Mouse (Mus musculus) E14TG2a.4 (cell line): ENCODE results near the gene Hist1h3i.
"Not testable (repeated sequence)": the region's sequence is repeated elsewhere in the genome, so short reads cannot be mapped to it uniquely, and the experiment has no call there.

Source experiments
- CTCF ChIP-seq: conservative IDR thresholded peaks from 2 replicates; pipeline ENCODE4 v1.5.1; 2014; ENCODE audit warnings: low read length
- NANOG ChIP-seq: IDR thresholded peaks from 2 replicates; pipeline ENCODE4 v1.6.1; 2014; ENCODE audit warnings: borderline replicate concordance, low read length, mixed read lengths
- POU5F1 ChIP-seq: IDR thresholded peaks from 2 replicates; pipeline ENCODE4 v1.6.1; 2014; ENCODE audit warnings: low read length, borderline replicate concordance

- not testable (repeated sequence) for TF ChIP-seq CTCF, NANOG, POU5F1
Measured at GRCm38 (mm10) chr13:21797163-21797562, 14.0 kb upstream of the Hist1h3i start.
